Mouse (Mus musculus): Measurements from ENCODE around the gene Magi1. TPM values are rescaled to one million over a fixed set of nuclear protein-coding genes. Genes with fewer than 3 reads are reported as not detected.

Magi1 gene
- polyA plus RNA-seq, 1 experiment = 158 TPM

GRCm38 (mm10) chr6:93770283-93771025 is 513.3 kb downstream of the Magi1 start:
- 62% methylated on average over 5 of the region's 5 CpGs for WGBS
- H3K27ac ChIP-seq (ENCODE audit: insufficient read depth, low read depth, low read length) = peak overlapping the region; percentile 45; the same call in 1 of the 2 replicates
- no peak overlapping the region for H3K4me3 ChIP-seq (ENCODE audit: insufficient read depth, low read depth, low read length)
- H3K4me1 ChIP-seq (ENCODE audit: control insufficient read depth, insufficient read depth, low read length) = peaks cover 7% of the 10 kb centered on the region
- TF ChIP-seq POLR2A (IDR thresholded peaks at IDR 0.05; ENCODE audit: insufficient read depth, low read depth, low read length) (no peak), CTCF (IDR thresholded peaks at IDR 0.05; ENCODE audit: insufficient read depth, low read depth, low read length) (no peak)

- peak overlapping the region; percentile 71 for H3K27ac ChIP-seq (ENCODE audit: insufficient read depth, low read depth, low read length)
- no peaks in the 10 kb centered on the region for H3K4me1 ChIP-seq (ENCODE audit: control insufficient read depth, insufficient read depth, low read length)
- TF ChIP-seq CTCF (IDR thresholded peaks at IDR 0.05; ENCODE audit: insufficient read depth, low read depth, low read length) = no peak
- TF ChIP-seq POLR2A (IDR thresholded peaks at IDR 0.05; ENCODE audit: insufficient read depth, low read depth, low read length) = no peak
- no peak overlapping the region for H3K4me3 ChIP-seq (ENCODE audit: insufficient read depth, low read depth, low read length)
- 65% methylated on average over 3 of the region's 3 CpGs for WGBS
These were observed 525.6 kb downstream of the Magi1 start for GRCm38 (mm10) chr6:93758114-93758513.

- TF ChIP-seq CTCF (IDR thresholded peaks at IDR 0.05; ENCODE audit: insufficient read depth, low read depth, low read length) (peak; percentile 81), POLR2A (IDR thresholded peaks at IDR 0.05; ENCODE audit: insufficient read depth, low read depth, low read length) (no peak)
- H3K27ac ChIP-seq (ENCODE audit: insufficient read depth, low read depth, low read length) = peak overlapping the region; percentile 71
- no peaks in the 10 kb centered on the region for H3K4me1 ChIP-seq (ENCODE audit: control insufficient read depth, insufficient read depth, low read length)
- 17% methylated on average over 11 of the region's 11 CpGs for WGBS
- H3K4me3 ChIP-seq (ENCODE audit: insufficient read depth, low read depth, low read length) = no peak overlapping the region
These were observed 526.2 kb downstream of the Magi1 start for GRCm38 (mm10) chr6:93757353-93758087.

DNA sequence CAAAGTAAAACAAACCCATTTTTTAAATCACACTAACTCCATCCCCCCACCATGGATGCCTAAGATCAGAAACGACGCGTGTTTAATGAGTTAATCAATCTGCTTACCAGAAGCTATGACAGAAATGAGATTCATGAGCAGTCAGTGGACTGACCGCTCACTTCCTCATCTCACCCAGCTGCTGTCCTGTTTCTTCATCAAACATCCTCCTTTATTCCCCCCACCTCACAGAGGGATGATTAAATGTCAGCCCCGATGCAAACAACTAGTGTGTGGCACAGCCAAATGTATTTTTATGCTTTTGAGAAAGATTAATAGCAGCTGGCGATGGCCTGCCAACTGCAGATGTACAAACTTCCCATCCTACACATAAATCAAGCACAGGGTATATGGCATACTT is 540.6 kb downstream of the Magi1 start:
- no peak overlapping the region for H3K27ac ChIP-seq (ENCODE audit: insufficient read depth, low read depth, low read length)
- no peak for TF ChIP-seq POLR2A (IDR thresholded peaks at IDR 0.05; ENCODE audit: insufficient read depth, low read depth, low read length)
- TF ChIP-seq CTCF (IDR thresholded peaks at IDR 0.05; ENCODE audit: insufficient read depth, low read depth, low read length) = no peak
- no peak overlapping the region for H3K4me3 ChIP-seq (ENCODE audit: insufficient read depth, low read depth, low read length)
- H3K4me1 ChIP-seq (ENCODE audit: control insufficient read depth, insufficient read depth, low read length) = 0 out of 2 replicates have a peak, but pooled peaks cover 3% of the 10 kb centered on the region
- 70% methylated on average over 6 of the region's 6 CpGs for WGBS

DNA sequence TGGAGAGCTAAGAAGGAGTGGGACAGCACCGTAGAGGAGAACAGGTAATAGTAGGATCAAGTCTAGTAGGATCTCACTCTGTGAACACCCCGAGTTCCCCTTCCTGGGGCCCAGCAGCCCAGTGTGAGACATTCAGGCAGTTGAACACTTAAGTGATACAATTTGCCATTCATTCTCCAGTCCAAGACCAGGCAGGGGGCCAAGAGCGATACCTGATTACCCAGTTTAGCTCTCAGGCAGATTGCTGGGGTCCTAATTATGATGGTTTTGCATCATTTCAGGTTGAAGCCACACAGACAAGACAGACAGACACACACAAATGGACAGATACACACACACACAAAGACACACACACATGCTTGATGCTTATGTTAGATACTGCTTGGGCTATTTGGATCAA is 543.9 kb downstream of the Magi1 start:
- no peak for TF ChIP-seq POLR2A (IDR thresholded peaks at IDR 0.05; ENCODE audit: insufficient read depth, low read depth, low read length)
- no peak for TF ChIP-seq CTCF (IDR thresholded peaks at IDR 0.05; ENCODE audit: insufficient read depth, low read depth, low read length)
- WGBS = 58% methylated on average over 3 of the region's 3 CpGs
- Histone ChIP-seq H3K4me1 (ENCODE audit: control insufficient read depth, insufficient read depth, low read length) (peaks cover 4% of the 10 kb centered on the region; the same call in 1 of the 2 replicates), H3K27ac (ENCODE audit: insufficient read depth, low read depth, low read length) (no peak overlapping the region), H3K4me3 (ENCODE audit: insufficient read depth, low read depth, low read length) (no peak overlapping the region)

GRCm38 (mm10) chr6:93737083-93737482 is 546.6 kb downstream of the Magi1 start:
- 90% methylated on average over 1 of the region's 1 CpGs for WGBS
- peaks cover 11% of the 10 kb centered on the region for H3K4me1 ChIP-seq (ENCODE audit: control insufficient read depth, insufficient read depth, low read length)
- no peak overlapping the region for H3K4me3 ChIP-seq (ENCODE audit: insufficient read depth, low read depth, low read length)
- no peak for TF ChIP-seq POLR2A (IDR thresholded peaks at IDR 0.05; ENCODE audit: insufficient read depth, low read depth, low read length)
- TF ChIP-seq CTCF (IDR thresholded peaks at IDR 0.05; ENCODE audit: insufficient read depth, low read depth, low read length) = no peak
- no peak overlapping the region for H3K27ac ChIP-seq (ENCODE audit: insufficient read depth, low read depth, low read length)

DNA sequence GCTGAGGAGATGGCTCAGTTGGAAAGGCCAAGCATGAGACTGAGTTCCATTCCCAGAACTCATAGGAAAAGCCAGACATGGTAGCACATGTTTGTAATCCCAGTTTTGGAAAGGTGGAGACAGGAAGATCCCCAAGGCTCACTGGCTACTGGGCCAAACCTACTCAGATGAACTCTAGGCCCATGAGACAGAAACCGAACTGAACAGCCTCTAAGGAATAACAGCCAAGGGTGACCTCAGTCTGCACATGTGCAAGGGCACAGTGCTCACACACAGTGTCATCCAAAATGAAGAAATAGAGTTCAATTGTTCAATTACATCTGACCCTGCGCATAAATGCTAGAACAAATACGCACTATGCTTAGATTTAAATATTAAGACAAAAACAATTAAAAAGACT is 547.6 kb downstream of the Magi1 start:
- no peak for TF ChIP-seq POLR2A (IDR thresholded peaks at IDR 0.05; ENCODE audit: insufficient read depth, low read depth, low read length)
- TF ChIP-seq CTCF (IDR thresholded peaks at IDR 0.05; ENCODE audit: insufficient read depth, low read depth, low read length) = no peak
- Histone ChIP-seq H3K4me3 (ENCODE audit: insufficient read depth, low read depth, low read length) (no peak overlapping the region), H3K4me1 (ENCODE audit: control insufficient read depth, insufficient read depth, low read length) (peaks cover 11% of the 10 kb centered on the region), H3K27ac (ENCODE audit: insufficient read depth, low read depth, low read length) (no peak overlapping the region)
- WGBS = 83% methylated on average over 3 of the region's 3 CpGs

DNA sequence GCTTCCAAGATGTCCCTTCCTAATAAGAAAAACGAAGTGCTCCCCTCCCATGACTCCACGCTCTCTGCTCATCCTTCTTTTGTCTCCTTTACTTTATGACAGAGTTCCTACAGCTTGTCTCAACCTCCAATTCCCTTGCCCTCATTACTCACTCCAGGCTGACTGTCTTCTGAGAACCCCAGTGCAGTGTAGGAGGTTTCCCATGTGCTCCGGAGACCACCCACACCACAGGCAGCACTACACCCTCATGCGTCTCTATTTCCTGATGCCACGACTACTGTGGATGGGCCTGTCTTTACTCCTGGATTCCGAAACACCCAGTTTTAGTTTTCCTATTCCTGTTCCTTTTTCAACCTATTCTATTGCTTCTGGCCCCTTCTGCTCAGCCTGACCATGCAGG is 549.9 kb downstream of the Magi1 start:
- H3K4me1 ChIP-seq (ENCODE audit: control insufficient read depth, insufficient read depth, low read length) = peaks cover 8% of the 10 kb centered on the region
- no peak overlapping the region for H3K4me3 ChIP-seq (ENCODE audit: insufficient read depth, low read depth, low read length)
- WGBS = 50% methylated on average over 6 of the region's 6 CpGs
- no peak for TF ChIP-seq CTCF (IDR thresholded peaks at IDR 0.05; ENCODE audit: insufficient read depth, low read depth, low read length)
- no peak for TF ChIP-seq POLR2A (IDR thresholded peaks at IDR 0.05; ENCODE audit: insufficient read depth, low read depth, low read length)
- no peak overlapping the region for H3K27ac ChIP-seq (ENCODE audit: insufficient read depth, low read depth, low read length)

GRCm38 (mm10) chr6:93729702-93730101 is 554.0 kb downstream of the Magi1 start:
- TF ChIP-seq POLR2A (IDR thresholded peaks at IDR 0.05; ENCODE audit: insufficient read depth, low read depth, low read length) (no peak), CTCF (IDR thresholded peaks at IDR 0.05; ENCODE audit: insufficient read depth, low read depth, low read length) (no peak)
- H3K4me1 ChIP-seq (ENCODE audit: control insufficient read depth, insufficient read depth, low read length) = peaks cover 14% of the 10 kb centered on the region
- 66% methylated on average over 8 of the region's 8 CpGs for WGBS
- H3K4me3 ChIP-seq (ENCODE audit: insufficient read depth, low read depth, low read length) = no peak overlapping the region
- H3K27ac ChIP-seq (ENCODE audit: insufficient read depth, low read depth, low read length) = no peak overlapping the region

Data from olfactory bulb, adult 2 months (tissue).